Mouse (Mus musculus): Measurements from ENCODE around the gene Sh3kbp1. TPM values are rescaled to one million over a fixed set of nuclear protein-coding genes. Genes with fewer than 3 reads are reported as not detected.

Gene Sh3kbp1
- polyA plus RNA-seq, 1 experiment: 18.0 TPM

GRCm38 (mm10) chrX:159828135-159828534 is 201.1 kb downstream of the Sh3kbp1 start:
- no peak for DNase-seq
- 60% methylated on average over 5 of the region's 5 CpGs for WGBS
- no peaks in the 10 kb centered on the region for H3K27me3 ChIP-seq (ENCODE audit: control insufficient read depth, insufficient read depth, low read length)
- no peak overlapping the region for H3K4me3 ChIP-seq (replicated peaks; ENCODE audit: insufficient read depth, low read depth, low read length)
- H3K27ac ChIP-seq (ENCODE audit: insufficient read depth, low read length): no peak overlapping the region
- no peaks in the 10 kb centered on the region for H3K4me1 ChIP-seq (ENCODE audit: control insufficient read depth, insufficient read depth, low read length)
- TF ChIP-seq CTCF (IDR thresholded peaks at IDR 0.05; ENCODE audit: borderline replicate concordance, insufficient read depth, low read depth, low read length): no peak
- TF ChIP-seq POLR2A (IDR thresholded peaks at IDR 0.05; ENCODE audit: borderline replicate concordance, insufficient read depth, low read length): no peak

- Histone ChIP-seq H3K27me3 (ENCODE audit: control insufficient read depth, insufficient read depth, low read length) (no peaks in the 10 kb centered on the region), H3K4me1 (ENCODE audit: control insufficient read depth, insufficient read depth, low read length) (no peaks in the 10 kb centered on the region), H3K4me3 (replicated peaks; ENCODE audit: insufficient read depth, low read depth, low read length) (no peak overlapping the region), H3K27ac (ENCODE audit: insufficient read depth, low read length) (no peak overlapping the region)
- TF ChIP-seq CTCF (IDR thresholded peaks at IDR 0.05; ENCODE audit: borderline replicate concordance, insufficient read depth, low read depth, low read length): no peak
- no peak for TF ChIP-seq POLR2A (IDR thresholded peaks at IDR 0.05; ENCODE audit: borderline replicate concordance, insufficient read depth, low read length)
- 50% methylated on average over 6 of the region's 6 CpGs for WGBS
- no peak for DNase-seq
These were observed 202.2 kb downstream of the Sh3kbp1 start for GRCm38 (mm10) chrX:159829192-159829852.

- TF ChIP-seq POLR2A (IDR thresholded peaks at IDR 0.05; ENCODE audit: borderline replicate concordance, insufficient read depth, low read length) (no peak), CTCF (IDR thresholded peaks at IDR 0.05; ENCODE audit: borderline replicate concordance, insufficient read depth, low read depth, low read length) (no peak)
- WGBS: 87% methylated on average over 2 of the region's 2 CpGs
- no peak for DNase-seq
- Histone ChIP-seq H3K4me3 (replicated peaks; ENCODE audit: insufficient read depth, low read depth, low read length) (no peak overlapping the region), H3K4me1 (ENCODE audit: control insufficient read depth, insufficient read depth, low read length) (no peaks in the 10 kb centered on the region), H3K27ac (ENCODE audit: insufficient read depth, low read length) (no peak overlapping the region), H3K27me3 (ENCODE audit: control insufficient read depth, insufficient read depth, low read length) (no peaks in the 10 kb centered on the region)
These were observed 204.1 kb downstream of the Sh3kbp1 start for GRCm38 (mm10) chrX:159831176-159831575.

DNA sequence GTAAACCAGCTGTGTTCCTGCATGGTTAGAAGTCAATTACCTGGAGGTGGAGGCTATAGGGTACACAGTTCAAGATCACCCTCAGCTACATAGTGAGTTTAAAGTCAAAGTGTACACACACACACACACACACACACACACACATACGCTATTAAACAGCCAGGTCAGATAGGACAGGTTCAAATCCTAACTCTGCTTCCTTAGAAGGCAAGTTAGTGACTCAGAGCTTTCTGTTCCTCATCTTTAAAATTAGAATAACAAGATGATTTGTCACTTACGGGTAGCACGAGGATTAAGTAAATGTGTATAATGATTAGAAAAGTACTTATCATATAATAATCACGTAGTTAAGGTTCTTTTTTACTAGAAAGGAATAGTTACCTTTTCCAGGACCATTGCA is 208.2 kb downstream of the Sh3kbp1 start:
- no peak overlapping the region for H3K4me3 ChIP-seq (replicated peaks; ENCODE audit: insufficient read depth, low read depth, low read length)
- H3K27me3 ChIP-seq (ENCODE audit: control insufficient read depth, insufficient read depth, low read length): no peaks in the 10 kb centered on the region
- WGBS: 94% methylated on average over 4 of the region's 4 CpGs
- no peak for TF ChIP-seq POLR2A (IDR thresholded peaks at IDR 0.05; ENCODE audit: borderline replicate concordance, insufficient read depth, low read length)
- no peak for TF ChIP-seq CTCF (IDR thresholded peaks at IDR 0.05; ENCODE audit: borderline replicate concordance, insufficient read depth, low read depth, low read length)
- H3K27ac ChIP-seq (ENCODE audit: insufficient read depth, low read length): no peak overlapping the region
- no peak for DNase-seq
- no peaks in the 10 kb centered on the region for H3K4me1 ChIP-seq (ENCODE audit: control insufficient read depth, insufficient read depth, low read length)

GRCm38 (mm10) chrX:159837379-159837778 is 210.3 kb downstream of the Sh3kbp1 start:
- peak; percentile 58 to 85 for DNase-seq
- Histone ChIP-seq H3K4me1 (ENCODE audit: control insufficient read depth, insufficient read depth, low read length) (no peaks in the 10 kb centered on the region), H3K4me3 (replicated peaks; ENCODE audit: insufficient read depth, low read depth, low read length) (no peak overlapping the region), H3K27me3 (ENCODE audit: control insufficient read depth, insufficient read depth, low read length) (no peaks in the 10 kb centered on the region), H3K27ac (ENCODE audit: insufficient read depth, low read length) (no peak overlapping the region)
- TF ChIP-seq CTCF (IDR thresholded peaks at IDR 0.05; ENCODE audit: borderline replicate concordance, insufficient read depth, low read depth, low read length): no peak
- no peak for TF ChIP-seq POLR2A (IDR thresholded peaks at IDR 0.05; ENCODE audit: borderline replicate concordance, insufficient read depth, low read length)
- 21% methylated on average over 1 of the region's 1 CpGs for WGBS

DNA sequence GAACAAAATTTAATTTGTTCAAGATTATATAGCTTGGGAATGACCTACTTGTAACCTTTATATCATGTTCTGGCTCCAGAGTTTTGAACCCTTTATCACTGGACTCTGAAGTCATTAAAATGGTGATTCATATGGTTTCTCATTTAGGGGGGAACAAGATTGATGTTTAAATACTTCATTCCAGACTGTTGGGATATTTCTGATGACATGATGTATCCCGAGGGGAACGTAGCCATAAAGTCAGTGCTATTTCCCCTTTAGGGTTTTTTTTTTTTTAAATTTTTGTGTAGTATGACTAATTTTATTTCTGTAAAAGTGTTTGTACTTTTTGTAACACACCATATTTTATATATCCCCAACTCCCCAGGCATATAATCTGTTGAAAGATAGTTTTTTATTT is 212.7 kb downstream of the Sh3kbp1 start:
- 98% methylated on average over 2 of the region's 2 CpGs for WGBS
- H3K4me1 ChIP-seq (ENCODE audit: control insufficient read depth, insufficient read depth, low read length): no peaks in the 10 kb centered on the region
- H3K27me3 ChIP-seq (ENCODE audit: control insufficient read depth, insufficient read depth, low read length): no peaks in the 10 kb centered on the region
- no peak for DNase-seq
- no peak overlapping the region for H3K27ac ChIP-seq (ENCODE audit: insufficient read depth, low read length)
- TF ChIP-seq CTCF (IDR thresholded peaks at IDR 0.05; ENCODE audit: borderline replicate concordance, insufficient read depth, low read depth, low read length): no peak
- no peak for TF ChIP-seq POLR2A (IDR thresholded peaks at IDR 0.05; ENCODE audit: borderline replicate concordance, insufficient read depth, low read length)
- no peak overlapping the region for H3K4me3 ChIP-seq (replicated peaks; ENCODE audit: insufficient read depth, low read depth, low read length)

DNA sequence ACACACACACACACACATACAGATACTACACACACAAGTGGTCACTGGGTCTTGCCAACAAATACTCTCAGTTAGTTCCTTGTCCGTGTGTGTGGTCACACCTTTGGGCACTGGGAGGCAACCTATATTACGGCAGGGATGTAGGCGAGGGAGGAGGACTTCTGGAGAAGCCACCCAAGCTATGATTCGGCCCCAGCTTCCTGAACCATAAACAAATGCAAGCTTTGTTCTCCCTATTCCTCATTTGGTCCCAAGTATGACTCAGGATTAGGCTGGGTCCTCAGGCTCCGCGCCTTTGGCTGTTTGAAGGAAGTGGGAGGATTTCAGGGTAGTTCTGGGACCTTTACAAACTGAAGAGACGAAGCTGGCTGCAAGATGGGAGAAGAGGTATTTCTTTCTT is 213.2 kb downstream of the Sh3kbp1 start:
- WGBS: 93% methylated on average over 7 of the region's 7 CpGs
- Histone ChIP-seq H3K4me1 (ENCODE audit: control insufficient read depth, insufficient read depth, low read length) (no peaks in the 10 kb centered on the region), H3K4me3 (replicated peaks; ENCODE audit: insufficient read depth, low read depth, low read length) (no peak overlapping the region), H3K27me3 (ENCODE audit: control insufficient read depth, insufficient read depth, low read length) (no peaks in the 10 kb centered on the region), H3K27ac (ENCODE audit: insufficient read depth, low read length) (no peak overlapping the region)
- TF ChIP-seq CTCF (IDR thresholded peaks at IDR 0.05; ENCODE audit: borderline replicate concordance, insufficient read depth, low read depth, low read length) (no peak), POLR2A (IDR thresholded peaks at IDR 0.05; ENCODE audit: borderline replicate concordance, insufficient read depth, low read length) (no peak)
- no peak for DNase-seq

- no peak overlapping the region for H3K4me3 ChIP-seq (replicated peaks; ENCODE audit: insufficient read depth, low read depth, low read length)
- H3K27me3 ChIP-seq (ENCODE audit: control insufficient read depth, insufficient read depth, low read length): no peaks in the 10 kb centered on the region
- DNase-seq: peak in 1 of 2 experiments; percentile 4
- H3K27ac ChIP-seq (ENCODE audit: insufficient read depth, low read length): no peak overlapping the region
- TF ChIP-seq POLR2A (IDR thresholded peaks at IDR 0.05; ENCODE audit: borderline replicate concordance, insufficient read depth, low read length) (no peak), CTCF (IDR thresholded peaks at IDR 0.05; ENCODE audit: borderline replicate concordance, insufficient read depth, low read depth, low read length) (no peak)
- WGBS: 36% methylated on average over 8 of the region's 8 CpGs
- H3K4me1 ChIP-seq (ENCODE audit: control insufficient read depth, insufficient read depth, low read length): no peaks in the 10 kb centered on the region
These were observed 223.7 kb downstream of the Sh3kbp1 start for GRCm38 (mm10) chrX:159850722-159851121.

All from cerebellum, adult 2 months (tissue).